Mouse (Mus musculus): ENCODE measurements around the gene Tacc2.

- no peak for TF ChIP-seq GATA1 (IDR thresholded peaks at IDR 0.05; ENCODE audit: low read length)
- TF ChIP-seq TAL1 (IDR thresholded peaks at IDR 0.05; ENCODE audit: low read length): no peak
These were observed 73.4 kb downstream of the Tacc2 start for GRCm38 (mm10) chr7:130650621-130651020.
